Mouse (Mus musculus) olfactory bulb, adult 2 months (tissue): Measurements from ENCODE around the gene Cfap52.

ENCODE experiments used
- CTCF ChIP-seq: fragments of 200-500 bp; IDR thresholded peaks from 2 replicates; pipeline ENCODE4 v1.5.1; 2012; ENCODE audit warnings: low read depth, mild to moderate bottlenecking, low read length, moderate library complexity; ENCODE audit not compliant: insufficient read depth
- POLR2A ChIP-seq: fragments of 200-500 bp; IDR thresholded peaks from 2 replicates; pipeline ENCODE4 v1.6.1; 2012; ENCODE audit warnings: mild to moderate bottlenecking, low read depth, low read length, moderate library complexity; ENCODE audit not compliant: insufficient read depth

DNA sequence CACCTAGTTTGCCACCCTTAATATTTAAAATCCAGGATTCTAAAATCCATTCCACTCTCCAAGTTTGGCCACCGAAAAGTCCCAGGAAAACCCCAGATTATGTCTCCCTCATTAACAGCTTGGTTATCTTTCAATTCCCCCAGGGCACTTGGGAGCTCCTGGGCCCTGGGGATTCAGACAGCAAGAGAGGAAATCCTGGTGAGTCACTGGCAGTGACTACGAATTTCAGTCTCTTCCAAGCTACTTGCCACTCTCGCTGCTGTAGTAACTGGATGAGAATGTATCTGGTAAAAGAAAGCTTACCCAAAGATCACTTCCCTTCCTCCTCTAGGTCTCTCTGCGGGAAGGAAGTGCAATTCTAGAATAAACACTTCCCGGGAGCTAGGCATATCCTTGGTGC, 45.9 kb downstream of the Cfap52 start:
- no peak for TF ChIP-seq CTCF
- no peak for TF ChIP-seq POLR2A
